Mouse (Mus musculus) left cerebral cortex, postnatal 14 days (tissue): ENCODE data around the gene Hykk. TPM values are rescaled to one million over a fixed set of nuclear protein-coding genes. Genes with fewer than 3 reads are reported as not detected.
"Not testable (repeated sequence)": the region's sequence is repeated elsewhere in the genome, so short reads cannot be mapped to it uniquely, and the experiment has no call there.

Experiments used
- DNase-seq, 2 experiments: peaks; one replicate each; pipeline ENCODE4 v3.0.0; 2021 to 2022; ENCODE audit warnings: low spot score in 2 of 2, mixed read lengths in 1 of 2
- intact Hi-C: fragments of 180-260 bp; cut with DNase I; formaldehyde crosslinking; loops from one replicate; pipeline ENCODE4 v1.15.1; 2025
- long read RNA-seq, 2 experiments: library from polyadenylated mRNA; stranded (forward); transcript quantifications; one replicate each; pipeline ENCODE4 v2.0.0; 2021
- total RNA-seq, 2 experiments: library from RNA; stranded (reverse); gene quantifications; 2 replicates each; pipeline ENCODE4 v1.2.3; 2021

Hykk gene
- total RNA-seq: 1 to 10 TPM; 1.3 TPM
- long read RNA-seq, experiment 1, partial matches to known transcripts: 0 of 1 reads
- long read RNA-seq, experiment 1, other reads (novel, unspliced or antisense): 1 of 1 reads
- long read RNA-seq, experiment 2, full-length matches to known transcripts: 2 of 2 reads
- long read RNA-seq, experiment 2, partial matches to known transcripts: 0 of 2 reads
- long read RNA-seq, experiment 2, other reads (novel, unspliced or antisense): 0 of 2 reads

GRCm38 (mm10) chr9:54917010-54917677 lies at the start of gene Hykk:
Gene Hykk, plus strand, starts transcription at chr9:54917283.
- intact Hi-C loops: loop anchor here (5.0 kb wide), 1 partner anchor 35 kb away; the partner anchor contains the start of genes AY074887 and Psma4
- DNase-seq: peak; percentile 85 to 97

GRCm38 (mm10) chr9:54878759-54879158 lies 38.3 kb upstream of the Hykk start:
- no peak for DNase-seq
- intact Hi-C loops: no loop called here

- intact Hi-C loops: loop anchor here (10.0 kb wide), 1 partner anchor 157 kb away; the partner anchor contains the start of gene Wdr61
- DNase-seq: no peak
These were observed 25.0 kb upstream of the Hykk start for GRCm38 (mm10) chr9:54892111-54892510.

DNA sequence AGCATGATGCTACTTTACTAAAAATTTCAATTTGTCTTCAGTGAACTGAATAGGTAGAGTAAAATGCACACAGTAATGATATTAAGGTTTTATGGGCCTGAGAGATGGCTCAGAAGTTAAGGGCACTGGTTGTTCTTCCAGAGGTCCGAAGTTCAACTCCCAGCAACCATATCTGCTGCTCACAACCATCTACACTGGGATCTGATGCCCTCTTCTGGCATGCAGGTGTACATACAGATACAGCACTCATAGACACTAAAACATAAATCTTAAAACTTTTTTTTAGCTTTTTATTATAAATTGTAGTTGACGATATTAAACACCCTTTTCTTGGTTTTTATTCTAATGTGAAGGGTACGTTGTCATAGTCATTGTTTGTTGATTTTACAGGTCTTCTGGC lies 20.0 kb upstream of the Hykk start:
- intact Hi-C loops: loop anchor here (10.0 kb wide), 1 partner anchor 162 kb away; the partner anchor contains the start of gene Wdr61
- DNase-seq: no peak

- intact Hi-C loops: no loop called here
- no peak for DNase-seq
These were observed 7.6 kb upstream of the Hykk start for GRCm38 (mm10) chr9:54909446-54909845.

GRCm38 (mm10) chr9:54915576-54915975 lies 1.5 kb upstream of the Hykk start:
- intact Hi-C loops: loop anchor here (5.0 kb wide), 1 partner anchor 37 kb away; the partner anchor contains the start of genes AY074887 and Psma4

GRCm38 (mm10) chr9:54916401-54916800 lies 682 bp upstream of the Hykk start:
- DNase-seq: no peak
- intact Hi-C loops: loop anchor here (5.0 kb wide), 1 partner anchor 36 kb away; the partner anchor contains the start of genes AY074887 and Psma4

More at GRCm38 (mm10) chr9:54915576-54915975, 1.5 kb upstream of the Hykk start:
- no peak for DNase-seq

DNA sequence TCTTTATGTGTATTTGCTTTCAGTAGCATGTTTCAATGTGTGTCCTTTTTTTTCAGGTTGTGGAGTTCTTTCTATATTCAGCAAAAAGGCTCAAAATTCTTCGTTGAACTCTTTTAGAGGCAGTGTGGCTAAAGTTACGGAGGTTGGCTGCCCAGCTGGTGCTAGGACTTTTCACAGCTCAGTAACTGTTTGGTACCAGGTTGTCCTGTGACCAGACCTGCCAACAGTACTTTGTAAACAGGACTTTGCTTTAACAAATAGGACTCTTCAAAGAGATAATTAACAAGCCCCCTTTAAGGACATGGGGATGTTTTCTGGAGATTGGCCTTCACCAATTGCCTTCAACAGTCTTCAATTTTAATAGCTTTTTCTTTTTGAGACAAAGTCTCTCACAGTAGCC lies 1.1 kb downstream of the Hykk start:
- intact Hi-C loops: loop anchor here (5.0 kb wide), 1 partner anchor 34 kb away; the partner anchor contains the start of genes AY074887 and Psma4

GRCm38 (mm10) chr9:54918781-54919180 lies 1.7 kb downstream of the Hykk start:
- no peak for DNase-seq
- intact Hi-C loops: loop anchor here (5.0 kb wide), 1 partner anchor 34 kb away; the partner anchor contains the start of genes AY074887 and Psma4

More for the DNA sequence above, 1.1 kb downstream of the Hykk start:
- no peak for DNase-seq

DNA sequence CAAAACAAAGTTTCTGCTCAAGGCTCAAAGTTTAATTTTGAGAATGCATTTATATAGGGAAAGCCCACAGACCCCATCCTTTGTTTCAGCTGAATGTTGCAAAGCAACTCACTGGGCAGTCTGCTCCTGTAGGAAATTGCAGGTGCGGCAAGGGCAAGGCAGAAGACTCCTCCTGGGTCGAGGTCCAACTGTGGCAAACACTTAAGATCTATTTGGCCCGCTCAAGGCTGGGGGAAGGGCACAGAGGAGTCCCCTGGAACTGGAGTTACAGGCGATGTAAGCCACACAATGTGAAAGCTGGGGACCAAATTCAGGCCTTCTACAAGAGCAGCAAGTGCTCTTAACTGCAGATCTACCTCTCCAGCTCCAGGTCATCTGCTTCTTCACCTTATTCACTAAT lies 2.9 kb downstream of the Hykk start:
- no peak for DNase-seq
- intact Hi-C loops: loop anchor here (5.0 kb wide), 1 partner anchor 32 kb away; the partner anchor contains the start of genes AY074887 and Psma4

DNA sequence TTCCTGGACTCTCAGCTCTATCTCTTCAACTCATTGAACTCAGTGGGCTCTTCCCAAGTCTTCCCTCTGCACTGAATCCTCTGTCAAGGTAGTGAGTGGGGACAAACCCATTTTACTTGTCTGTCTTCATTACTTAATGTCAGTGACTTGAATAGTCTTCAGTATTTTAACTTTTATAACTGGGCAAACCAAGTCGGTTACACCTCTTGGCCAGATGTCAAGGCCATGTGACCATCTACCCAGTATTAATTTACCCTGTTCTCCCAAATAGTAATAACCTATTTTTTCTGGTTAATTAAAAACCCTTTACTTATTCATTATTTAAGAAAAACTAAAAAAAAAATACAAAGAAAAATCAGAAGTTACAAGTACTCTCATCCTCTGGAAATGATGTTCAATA lies 13.7 kb downstream of the Hykk start:
- no peak for DNase-seq
- intact Hi-C loops: no loop called here

DNA sequence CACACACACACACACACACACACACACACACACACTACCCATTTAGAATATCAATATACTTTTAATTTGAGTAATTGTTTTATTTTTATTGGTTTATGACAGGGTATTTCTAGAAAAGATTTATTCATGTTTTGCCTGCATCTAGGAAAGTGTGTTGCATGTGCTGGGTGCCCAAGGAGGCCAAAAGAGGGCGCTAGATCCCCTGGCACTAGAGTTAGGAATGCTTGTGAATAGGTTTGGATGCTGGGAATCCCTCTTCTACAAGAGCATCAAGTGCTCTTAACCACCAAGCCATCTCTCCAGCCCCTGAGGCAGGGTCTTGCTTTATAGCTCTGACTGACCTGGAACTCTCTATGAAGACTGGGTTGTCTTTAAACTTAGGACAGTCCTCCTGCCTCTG lies 14.7 kb downstream of the Hykk start:
- intact Hi-C loops: no loop called here
- DNase-seq: no peak

DNA sequence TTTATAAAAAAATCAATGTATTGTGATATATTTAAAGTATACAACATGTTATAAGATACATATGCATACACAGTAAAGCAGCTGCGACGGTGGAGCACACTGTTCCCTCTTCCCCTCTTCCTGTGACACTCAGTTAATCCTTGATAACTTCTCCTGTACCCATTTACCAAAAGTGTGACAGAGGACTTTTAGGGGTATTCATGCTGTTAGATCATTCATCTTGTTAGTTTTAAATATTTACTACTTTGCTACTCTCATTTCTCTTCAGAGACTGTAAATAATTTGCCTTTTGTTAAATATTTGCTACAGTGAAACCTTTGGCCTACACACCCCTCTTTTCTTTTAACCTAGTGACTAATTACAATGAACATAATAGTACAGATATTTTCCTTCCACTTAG lies 15.3 kb downstream of the Hykk start:
- intact Hi-C loops: no loop called here
- DNase-seq: no peak

DNA sequence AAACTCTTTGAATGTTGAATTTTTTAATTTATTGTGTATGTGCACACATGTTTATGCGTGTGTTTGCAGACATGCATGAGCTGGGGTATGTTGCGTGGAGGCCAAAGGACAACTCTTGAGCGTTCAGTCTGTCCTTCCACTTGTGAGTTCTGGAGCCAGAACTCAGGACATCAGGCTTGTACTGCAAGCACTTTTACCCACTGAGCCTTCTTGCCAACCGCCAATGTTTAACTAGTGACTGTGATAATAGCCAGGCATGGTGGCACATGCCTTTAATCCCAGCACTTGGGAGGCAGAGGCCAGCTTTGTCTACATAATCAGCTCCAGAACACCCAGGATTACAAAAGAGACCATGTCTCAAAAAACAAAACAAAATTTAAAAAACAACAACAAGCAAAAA lies 25.0 kb downstream of the Hykk start:
- intact Hi-C loops: no loop called here
- no peak for DNase-seq

GRCm38 (mm10) chr9:54944467-54944866 lies 27.4 kb downstream of the Hykk start:
- intact Hi-C loops: no loop called here
- DNase-seq: no peak

- peak in 1 of 2 experiments; percentile 31 for DNase-seq
These were observed 29.2 kb downstream of the Hykk start for GRCm38 (mm10) chr9:54946256-54946655.

DNA sequence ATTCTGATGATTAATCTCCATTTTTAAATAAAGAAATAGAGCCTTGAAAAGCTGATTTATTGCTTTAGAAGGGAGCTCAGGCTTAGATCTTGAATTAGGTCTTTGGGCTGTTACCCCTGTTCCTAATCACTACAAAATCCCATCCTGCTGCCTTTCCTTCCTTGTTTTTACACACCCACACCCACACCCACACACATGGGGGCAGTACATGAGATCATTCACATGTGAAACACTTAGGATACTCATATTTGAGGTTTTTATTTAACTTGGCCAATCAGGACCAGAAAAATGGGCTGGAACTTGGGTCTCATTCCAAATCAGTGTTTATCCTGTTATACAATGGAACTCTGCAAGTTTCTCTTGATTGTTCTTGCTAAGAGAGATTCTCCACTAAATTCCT lies 32.4 kb downstream of the Hykk start:
- intact Hi-C loops: no loop called here
- no peak for DNase-seq

More at GRCm38 (mm10) chr9:54946256-54946655, 29.2 kb downstream of the Hykk start:
- intact Hi-C loops: no loop called here

DNA sequence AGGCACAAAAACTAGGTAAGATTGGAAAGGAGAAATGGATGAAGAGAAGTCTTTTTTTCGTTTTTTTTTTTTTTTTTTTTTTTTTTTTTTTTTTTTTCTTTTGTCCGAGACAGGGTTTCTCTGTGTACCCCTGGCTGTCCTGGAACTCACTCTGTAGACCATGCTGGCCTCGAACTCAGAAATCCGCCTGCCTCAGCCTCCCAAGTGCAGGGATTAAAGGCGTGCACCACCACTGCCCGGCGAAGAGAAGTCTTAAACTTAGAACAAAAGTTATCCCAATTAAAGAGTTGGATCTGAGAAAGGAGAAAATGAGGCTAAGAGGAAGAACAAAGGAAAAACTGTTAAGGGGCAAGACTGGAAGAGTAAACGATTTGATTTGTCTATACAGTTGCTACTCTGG lies 33.1 kb downstream of the Hykk start:
- DNase-seq: not testable (repeated sequence)
- intact Hi-C loops: loop anchor here (5.0 kb wide), 1 partner anchor 33 kb away; the partner anchor contains the start of gene Hykk

GRCm38 (mm10) chr9:54950575-54951321 lies 33.7 kb downstream of the Hykk start, which contains the start of the genes Psma4 and AY074887:
Gene Psma4, plus strand, starts transcription at chr9:54950790.
Gene AY074887, minus strand, starts transcription at chr9:54950998.
- intact Hi-C loops: loop anchor here (5.0 kb wide), 1 partner anchor 33 kb away; the partner anchor contains the start of gene Hykk
- DNase-seq: peak; percentile 85 to 89
